Mouse (Mus musculus): Measurements from ENCODE around the gene Tet1. TPM values are rescaled to one million over a fixed set of nuclear protein-coding genes. Genes with fewer than 3 reads are reported as not detected.

The Tet1 gene
- polyA plus RNA-seq, 1 experiment = 231 TPM

DNA sequence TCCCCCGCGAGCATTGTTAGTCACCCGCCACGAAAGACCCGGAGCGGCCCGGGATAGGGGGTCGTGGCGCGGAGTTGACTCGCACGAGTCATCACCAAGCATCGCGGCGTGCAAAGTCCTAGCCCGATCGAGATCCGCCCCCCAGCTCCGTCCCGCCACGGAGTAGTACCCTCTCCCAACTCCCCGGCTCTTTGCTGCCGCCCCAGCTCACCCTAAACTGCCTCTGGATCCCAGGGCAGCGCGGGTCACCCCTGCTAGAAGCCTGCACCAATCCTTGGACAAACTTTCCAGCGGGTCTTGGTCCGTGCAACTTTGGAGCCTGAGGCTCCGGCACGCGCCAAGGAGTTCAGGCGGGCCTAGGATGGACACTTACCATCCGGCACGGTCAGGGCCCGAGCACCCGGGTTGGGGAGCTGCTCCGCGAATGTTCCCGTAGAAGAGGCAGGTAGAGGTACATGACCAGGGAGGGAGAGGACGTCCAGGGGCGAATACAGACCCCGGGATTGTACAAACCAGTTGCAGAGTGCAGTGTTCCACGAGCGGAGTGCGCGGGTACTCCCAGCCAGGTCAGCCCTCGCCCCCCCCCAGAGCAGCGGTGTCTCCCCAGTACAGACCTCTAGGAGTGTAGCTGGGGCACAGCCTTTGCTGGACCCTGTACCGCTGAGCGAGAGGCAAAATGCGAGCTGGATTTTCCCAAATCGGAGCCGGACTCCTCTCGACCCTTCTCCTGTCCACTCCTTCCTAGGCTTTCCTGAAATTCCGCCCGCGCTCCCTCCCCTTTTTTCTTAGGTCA lies 21.8 kb downstream of the Tet1 start:
- H3K4me1 ChIP-seq (ENCODE audit: control insufficient read depth, insufficient read depth, low read length) = no peaks in the 10 kb centered on the region
- peak overlapping the region; percentile 97 for H3K4me3 ChIP-seq (ENCODE audit: low read depth, low read length)
- no peaks in the 10 kb centered on the region for H3K9me3 ChIP-seq (replicated peaks; ENCODE audit: control insufficient read depth, insufficient read depth, low read length, poor library complexity, severe bottlenecking)
- peak overlapping the region; percentile 97 for H3K27ac ChIP-seq (ENCODE audit: insufficient read depth, low read length)
- H3K9ac ChIP-seq (ENCODE audit: low read depth, poor library complexity, severe bottlenecking) = peak overlapping the region; percentile 87
- peaks cover 42% of the 10 kb centered on the region for H3K36me3 ChIP-seq (ENCODE audit: control insufficient read depth, insufficient read depth, low read length, poor library complexity, severe bottlenecking)
- H3K27me3 ChIP-seq (ENCODE audit: control insufficient read depth, insufficient read depth, low read length, poor library complexity, severe bottlenecking) = no peaks in the 10 kb centered on the region
- TF ChIP-seq POLR2A (IDR thresholded peaks at IDR 0.05; ENCODE audit: insufficient read depth, low read length) (peak; percentile 27), CTCF (IDR thresholded peaks at IDR 0.05; ENCODE audit: low read depth, low read length) (no peak), EP300 (IDR thresholded peaks at IDR 0.05; ENCODE audit: insufficient read depth, low read depth, low read length) (peak; percentile 79; the same call in 1 of the 2 replicates)

DNA sequence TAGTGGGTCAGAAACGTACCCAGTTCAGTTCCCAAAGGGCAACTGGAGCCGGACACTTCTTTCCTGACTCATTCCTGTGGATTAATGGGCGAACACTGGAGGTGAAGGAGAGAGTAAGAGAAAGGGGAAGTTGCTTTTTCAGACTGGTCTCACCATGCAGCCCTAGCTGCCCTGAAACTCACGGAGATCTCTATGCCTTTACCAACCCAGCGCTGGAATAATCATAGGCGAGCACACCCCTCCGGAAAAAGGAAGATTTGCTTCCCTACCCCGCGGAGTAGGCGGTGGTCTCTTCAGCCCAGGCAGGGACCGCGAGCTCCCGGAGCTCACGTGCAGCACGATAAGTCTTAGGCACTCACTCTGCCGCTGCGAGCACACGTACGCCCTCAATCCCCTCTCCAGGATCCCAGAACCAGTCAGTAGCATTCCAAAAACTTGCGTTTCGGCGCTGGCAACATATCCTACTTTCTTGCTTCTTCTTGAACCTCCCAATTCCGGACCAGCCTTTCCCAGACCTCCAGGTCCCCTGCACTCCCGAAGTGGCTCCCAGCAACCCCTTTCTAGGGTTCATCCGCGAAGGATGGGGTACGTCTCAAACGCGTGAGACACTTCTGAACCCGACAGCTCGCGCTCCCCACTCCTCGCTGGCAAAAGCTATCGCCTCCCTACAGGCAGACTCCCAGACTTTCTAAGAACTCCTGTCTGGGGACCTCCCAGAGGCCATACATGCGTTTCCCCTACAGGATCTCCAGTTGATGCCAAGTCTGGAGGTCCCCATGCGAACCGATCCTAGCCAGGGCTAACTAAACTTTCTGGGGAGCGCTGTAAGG lies 22.6 kb downstream of the Tet1 start:
- Histone ChIP-seq H3K4me1 (ENCODE audit: control insufficient read depth, insufficient read depth, low read length) (no peaks in the 10 kb centered on the region), H3K27me3 (ENCODE audit: control insufficient read depth, insufficient read depth, low read length, poor library complexity, severe bottlenecking) (no peaks in the 10 kb centered on the region), H3K9me3 (replicated peaks; ENCODE audit: control insufficient read depth, insufficient read depth, low read length, poor library complexity, severe bottlenecking) (no peaks in the 10 kb centered on the region), H3K27ac (ENCODE audit: insufficient read depth, low read length) (peak overlapping the region; percentile 97), H3K36me3 (ENCODE audit: control insufficient read depth, insufficient read depth, low read length, poor library complexity, severe bottlenecking) (peaks cover 42% of the 10 kb centered on the region), H3K9ac (ENCODE audit: low read depth, poor library complexity, severe bottlenecking) (peak overlapping the region; percentile 87), H3K4me3 (ENCODE audit: low read depth, low read length) (peak overlapping the region; percentile 97)
- TF ChIP-seq POLR2A (IDR thresholded peaks at IDR 0.05; ENCODE audit: insufficient read depth, low read length) (no peak), EP300 (IDR thresholded peaks at IDR 0.05; ENCODE audit: insufficient read depth, low read depth, low read length) (peak; percentile 79), CTCF (IDR thresholded peaks at IDR 0.05; ENCODE audit: low read depth, low read length) (no peak)

DNA sequence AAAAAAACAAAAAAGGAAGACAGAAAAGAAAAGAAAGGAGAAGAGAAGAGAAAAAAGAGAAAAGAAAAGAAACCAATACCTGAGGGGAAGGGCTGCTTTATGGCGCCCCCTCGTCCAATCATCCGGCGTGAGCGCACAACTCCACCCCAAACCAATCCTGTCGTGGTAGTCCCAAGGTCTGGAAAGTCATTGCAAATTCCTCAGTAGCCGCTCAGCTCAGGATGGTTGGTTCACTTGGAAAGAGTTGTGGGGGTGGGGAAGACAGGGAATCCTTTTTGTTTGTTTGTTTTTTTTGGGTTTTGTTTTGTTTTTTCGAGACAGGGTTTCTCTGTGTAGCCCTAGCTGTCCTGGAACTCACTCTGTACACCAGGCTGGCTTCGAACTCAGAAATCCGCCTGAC lies 23.3 kb downstream of the Tet1 start:
- peaks cover 40% of the 10 kb centered on the region for H3K36me3 ChIP-seq (ENCODE audit: control insufficient read depth, insufficient read depth, low read length, poor library complexity, severe bottlenecking)
- peak overlapping the region; percentile 87 for H3K9ac ChIP-seq (ENCODE audit: low read depth, poor library complexity, severe bottlenecking)
- H3K9me3 ChIP-seq (replicated peaks; ENCODE audit: control insufficient read depth, insufficient read depth, low read length, poor library complexity, severe bottlenecking) = no peaks in the 10 kb centered on the region
- no peak for TF ChIP-seq EP300 (IDR thresholded peaks at IDR 0.05; ENCODE audit: insufficient read depth, low read depth, low read length)
- TF ChIP-seq POLR2A (IDR thresholded peaks at IDR 0.05; ENCODE audit: insufficient read depth, low read length) = peak; percentile 52
- TF ChIP-seq CTCF (IDR thresholded peaks at IDR 0.05; ENCODE audit: low read depth, low read length) = no peak
- H3K27ac ChIP-seq (ENCODE audit: insufficient read depth, low read length) = peak overlapping the region; percentile 97
- H3K4me3 ChIP-seq (ENCODE audit: low read depth, low read length) = peak overlapping the region; percentile 97
- no peaks in the 10 kb centered on the region for H3K4me1 ChIP-seq (ENCODE audit: control insufficient read depth, insufficient read depth, low read length)
- H3K27me3 ChIP-seq (ENCODE audit: control insufficient read depth, insufficient read depth, low read length, poor library complexity, severe bottlenecking) = no peaks in the 10 kb centered on the region

DNA sequence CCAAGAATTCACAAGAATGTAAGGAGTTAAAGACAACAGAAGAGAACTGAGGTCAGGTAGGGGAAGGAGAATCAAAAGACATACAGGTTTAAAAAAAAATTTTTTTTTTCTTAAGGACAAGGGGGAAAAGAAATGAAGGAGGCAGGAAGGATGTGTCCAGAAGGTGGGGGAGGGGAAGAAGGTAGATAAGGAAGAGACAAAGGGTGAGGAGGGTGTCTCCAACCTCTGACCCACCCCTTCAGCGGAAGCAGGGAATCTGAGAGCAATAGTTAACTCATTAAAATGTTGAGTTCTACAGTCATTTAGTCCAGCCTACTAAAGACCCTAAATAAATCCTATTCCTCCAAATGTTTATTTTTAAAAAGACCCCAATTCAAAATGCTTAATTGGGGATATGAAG lies 24.3 kb downstream of the Tet1 start:
- Histone ChIP-seq H3K4me3 (ENCODE audit: low read depth, low read length) (peak overlapping the region; percentile 99), H3K4me1 (ENCODE audit: control insufficient read depth, insufficient read depth, low read length) (no peaks in the 10 kb centered on the region), H3K9me3 (replicated peaks; ENCODE audit: control insufficient read depth, insufficient read depth, low read length, poor library complexity, severe bottlenecking) (no peaks in the 10 kb centered on the region), H3K27me3 (ENCODE audit: control insufficient read depth, insufficient read depth, low read length, poor library complexity, severe bottlenecking) (no peaks in the 10 kb centered on the region), H3K36me3 (ENCODE audit: control insufficient read depth, insufficient read depth, low read length, poor library complexity, severe bottlenecking) (peaks cover 49% of the 10 kb centered on the region), H3K27ac (ENCODE audit: insufficient read depth, low read length) (peak overlapping the region; percentile 97), H3K9ac (ENCODE audit: low read depth, poor library complexity, severe bottlenecking) (peak overlapping the region; percentile 87)
- TF ChIP-seq EP300 (IDR thresholded peaks at IDR 0.05; ENCODE audit: insufficient read depth, low read depth, low read length) (peak; percentile 75), CTCF (IDR thresholded peaks at IDR 0.05; ENCODE audit: low read depth, low read length) (no peak)

DNA sequence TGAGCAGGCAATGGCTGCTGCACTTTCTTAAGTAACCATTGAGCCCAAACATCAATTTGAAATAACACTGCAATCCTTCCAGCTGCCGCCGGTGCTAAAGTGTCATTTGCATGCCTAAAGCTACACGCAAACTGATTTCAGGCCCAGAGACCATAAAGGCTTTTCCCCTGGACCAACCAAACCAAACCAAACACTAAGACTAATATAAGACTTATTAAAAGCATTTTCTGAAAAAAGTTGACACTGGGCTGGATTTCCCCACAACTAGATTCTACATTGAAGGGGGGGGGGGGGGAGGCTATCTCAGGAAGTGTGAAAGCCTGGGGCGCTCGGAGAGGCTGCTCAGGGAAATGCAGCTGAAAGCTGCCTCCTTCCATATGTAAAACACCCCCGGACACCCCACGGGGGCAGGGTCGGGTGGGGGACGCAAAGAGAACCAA lies 24.8 kb downstream of the Tet1 start:
- Histone ChIP-seq H3K27me3 (ENCODE audit: control insufficient read depth, insufficient read depth, low read length, poor library complexity, severe bottlenecking) (no peaks in the 10 kb centered on the region), H3K4me3 (ENCODE audit: low read depth, low read length) (peak overlapping the region; percentile 60), H3K27ac (ENCODE audit: insufficient read depth, low read length) (peak overlapping the region; percentile 97), H3K9me3 (replicated peaks; ENCODE audit: control insufficient read depth, insufficient read depth, low read length, poor library complexity, severe bottlenecking) (no peaks in the 10 kb centered on the region), H3K4me1 (ENCODE audit: control insufficient read depth, insufficient read depth, low read length) (no peaks in the 10 kb centered on the region), H3K9ac (ENCODE audit: low read depth, poor library complexity, severe bottlenecking) (peak overlapping the region; percentile 87), H3K36me3 (ENCODE audit: control insufficient read depth, insufficient read depth, low read length, poor library complexity, severe bottlenecking) (peaks cover 55% of the 10 kb centered on the region)
- TF ChIP-seq EP300 (IDR thresholded peaks at IDR 0.05; ENCODE audit: insufficient read depth, low read depth, low read length) (peak; percentile 71; the same call in 1 of the 2 replicates), CTCF (IDR thresholded peaks at IDR 0.05; ENCODE audit: low read depth, low read length) (no peak)

All from ES-Bruce4 (cell line).